Mouse (Mus musculus) forebrain, embryonic 16.5 days (tissue): Measurements from ENCODE around the gene Snf8. TPM values are rescaled to one million over a fixed set of nuclear protein-coding genes. Genes with fewer than 3 reads are reported as not detected.

ENCODE experiments used
- ATAC-seq: fragments of 200-750 bp; cut with Nextera tagmentation; 2 replicates; pipeline ENCODE4 v1.8.0; 2017; ENCODE audit warnings: mild to moderate bottlenecking, moderate library complexity
- H3K27ac ChIP-seq: fragments of 300-500 bp; sonication (generic); 2 replicates; pipeline ENCODE4 v1.5.1; 2014; ENCODE audit warnings: low read length, control low read depth
- H3K27me3 ChIP-seq: fragments of 300-500 bp; sonication (generic); replicated peaks from 2 replicates; pipeline ENCODE4 v1.6.1; 2014; ENCODE audit warnings: low read length; ENCODE audit not compliant: control insufficient read depth, insufficient read depth
- H3K36me3 ChIP-seq: fragments of 300-500 bp; sonication (generic); 2 replicates; pipeline ENCODE4 v1.6.1; 2014; ENCODE audit not compliant: control insufficient read depth, insufficient read depth
- H3K4me1 ChIP-seq: fragments of 300-500 bp; sonication (generic); replicated peaks from 2 replicates; pipeline ENCODE4 v1.6.1; 2014; ENCODE audit warnings: low read length; ENCODE audit not compliant: control insufficient read depth, insufficient read depth
- H3K4me2 ChIP-seq: fragments of 300-500 bp; sonication (generic); 2 replicates; pipeline ENCODE4 v1.6.1; 2014; ENCODE audit warnings: mild to moderate bottlenecking, low read length, control low read depth
- H3K4me3 ChIP-seq: fragments of 300-500 bp; sonication (generic); replicated peaks from 2 replicates; pipeline ENCODE4 v1.5.1; 2014; ENCODE audit warnings: mild to moderate bottlenecking, low read length, control low read depth
- H3K9ac ChIP-seq: fragments of 300-500 bp; sonication (generic); replicated peaks from 2 replicates; pipeline ENCODE4 v1.6.1; 2014; ENCODE audit warnings: low read depth, low read length, control low read depth
- H3K9me3 ChIP-seq: fragments of 300-500 bp; sonication (generic); 2 replicates; pipeline ENCODE4 v1.6.1; 2016; ENCODE audit warnings: low read length; ENCODE audit not compliant: control insufficient read depth
- WGBS: fragments of 180-500 bp; shearing (Covaris S2); extraction: QIAGEN DNeasy Blood & Tissue Kit; methylation state at CpG from one replicate; pipeline ENCODE4 v1.1.7; 2014; 5-methylcytosine and 5-hydroxymethylcytosine counted together
- polyA plus RNA-seq: library from polyadenylated mRNA; unstranded; fragments of >200 nt; fragmentation: Nextera tagmentation; extraction: Ambion mirVana; gene quantifications from 2 replicates; pipeline ENCODE4 v1.2.1, GENCODE M21; 2015

Snf8 gene
- polyA plus RNA-seq, 1 experiment from 2014 or later: 129 TPM

DNA sequence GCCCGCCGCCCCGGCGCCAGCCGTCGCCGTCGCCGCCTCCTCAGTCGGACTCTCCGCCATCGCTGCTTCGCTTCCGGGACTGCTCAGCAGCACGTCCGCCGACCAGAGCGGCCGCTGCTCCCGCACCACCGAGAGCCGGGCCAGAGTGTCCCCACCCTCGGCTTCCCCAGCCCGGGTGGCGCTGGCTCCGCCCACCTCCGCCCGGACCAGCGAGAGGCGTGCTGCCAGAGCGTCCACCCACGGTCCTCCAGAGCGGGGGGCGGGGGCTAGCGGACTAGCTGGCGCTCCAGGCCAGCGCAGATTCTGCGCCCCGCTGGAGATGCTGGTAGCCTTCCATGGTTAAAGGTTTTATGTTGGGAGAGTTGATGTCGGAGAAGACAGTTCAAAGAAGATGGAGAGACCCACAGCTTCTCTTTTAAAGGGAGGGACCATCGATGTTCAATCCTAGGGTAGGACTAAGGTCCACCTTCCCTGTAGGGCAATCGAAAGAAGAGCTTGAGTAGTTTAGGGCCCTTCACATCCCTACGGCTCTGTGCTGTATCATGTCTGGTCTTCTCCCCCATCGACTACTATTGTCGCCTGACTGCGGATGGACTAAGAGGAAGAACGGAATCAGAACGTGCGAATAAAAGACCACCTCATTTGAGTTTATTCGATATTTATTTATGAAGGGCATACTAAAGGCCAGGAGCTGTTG lies 30.7 kb downstream of the Snf8 start, which contains the start of gene Ube2z:
Gene Ube2z (minus strand): TSS at position 174 of the 697 bp plus-strand sequence.
- Histone ChIP-seq H3K36me3 (peaks cover 7% of the 10 kb centered on the region), H3K9me3 (no peaks in the 10 kb centered on the region), H3K4me3 (peak within 1 kb of the TSS; percentile 69), H3K4me2 (peak within 1 kb of the TSS; percentile 95), H3K27me3 (no peaks in the 10 kb centered on the region), H3K27ac (peak within 1 kb of the TSS; percentile 81), H3K9ac (peak within 1 kb of the TSS; percentile 83), H3K4me1 (peaks cover 25% of the 10 kb centered on the region)
- WGBS: 7% methylated on average over 30 of the region's 50 CpGs
- ATAC-seq: peak; percentile 99

DNA sequence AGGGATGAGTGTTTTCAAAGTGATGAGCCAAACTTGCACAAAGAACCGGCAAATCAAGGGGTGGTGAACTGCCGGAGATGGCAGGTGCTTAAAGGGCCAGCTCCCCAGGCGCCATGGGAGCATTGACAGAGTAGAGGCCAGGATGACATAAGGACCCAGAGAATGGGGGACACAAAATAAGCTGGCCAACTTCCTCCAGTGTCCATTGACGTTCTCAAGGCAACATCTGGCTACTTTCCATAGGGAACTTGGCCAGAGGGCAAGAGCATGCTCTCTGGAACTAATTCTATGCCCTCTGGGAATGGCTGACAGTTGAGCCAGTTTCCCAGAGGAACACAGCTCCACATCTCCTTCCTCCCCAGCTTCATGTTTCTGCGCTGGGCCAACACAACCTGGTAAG lies 33.5 kb downstream of the Snf8 start:
- ATAC-seq: no peak
- Histone ChIP-seq H3K4me3 (no peak overlapping the region), H3K9me3 (no peaks in the 10 kb centered on the region), H3K4me1 (peaks cover 16% of the 10 kb centered on the region), H3K4me2 (no peak overlapping the region), H3K36me3 (peaks cover 4% of the 10 kb centered on the region; the same call in 1 of the 2 replicates), H3K9ac (no peak overlapping the region), H3K27ac (no peak overlapping the region), H3K27me3 (no peaks in the 10 kb centered on the region)
- WGBS: 73% methylated on average over 5 of the region's 5 CpGs

DNA sequence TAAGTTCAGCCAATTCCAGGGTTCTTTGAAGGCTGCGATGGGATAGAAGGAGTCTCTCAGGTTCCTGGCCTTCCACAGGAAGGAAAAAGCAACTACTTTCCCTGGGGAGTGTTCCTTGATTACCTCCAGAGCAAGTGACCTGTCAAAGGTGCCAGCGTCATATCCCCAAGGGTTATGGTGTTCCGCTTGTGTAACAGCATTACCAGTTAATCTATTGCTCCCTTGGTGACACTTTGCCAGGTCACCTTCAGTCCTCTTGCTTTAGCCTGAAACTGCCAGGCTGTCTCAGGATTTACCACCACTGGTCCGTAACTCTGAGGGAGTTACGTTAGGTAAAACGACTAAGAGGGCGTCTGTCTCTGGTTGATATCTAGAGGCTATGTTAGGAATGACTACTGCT lies 35.7 kb downstream of the Snf8 start:
- 93% methylated on average over 7 of the region's 7 CpGs for WGBS
- ATAC-seq: no peak

DNA sequence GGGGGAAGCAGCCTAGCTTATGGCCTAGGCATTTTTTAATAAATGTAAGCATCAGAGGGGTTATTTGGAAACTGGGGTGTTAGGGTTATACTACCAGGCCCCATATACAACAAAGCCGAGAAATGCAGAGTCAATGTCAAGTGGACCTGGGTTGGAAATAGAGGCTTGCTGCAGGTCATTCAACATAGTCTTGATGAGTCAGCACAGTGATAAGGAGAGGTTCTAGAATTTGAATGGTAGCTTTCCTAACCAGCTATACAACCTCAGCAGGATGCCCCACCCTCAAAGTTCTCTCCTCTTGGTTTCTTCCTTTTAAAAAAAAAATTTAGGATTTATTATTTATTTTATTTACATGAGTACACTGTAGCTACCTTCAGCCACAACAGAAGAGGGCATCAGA lies 36.3 kb downstream of the Snf8 start:
- H3K4me3 ChIP-seq: no peak overlapping the region
- no peak for ATAC-seq
- no peak overlapping the region for H3K4me2 ChIP-seq

More for the DNA sequence above, 35.7 kb downstream of the Snf8 start:
- Histone ChIP-seq H3K27me3 (no peaks in the 10 kb centered on the region), H3K4me2 (no peak overlapping the region), H3K9me3 (no peaks in the 10 kb centered on the region), H3K4me3 (no peak overlapping the region), H3K4me1 (peaks cover 17% of the 10 kb centered on the region), H3K36me3 (peaks cover 4% of the 10 kb centered on the region; the same call in 1 of the 2 replicates), H3K9ac (no peak overlapping the region), H3K27ac (no peak overlapping the region)

DNA sequence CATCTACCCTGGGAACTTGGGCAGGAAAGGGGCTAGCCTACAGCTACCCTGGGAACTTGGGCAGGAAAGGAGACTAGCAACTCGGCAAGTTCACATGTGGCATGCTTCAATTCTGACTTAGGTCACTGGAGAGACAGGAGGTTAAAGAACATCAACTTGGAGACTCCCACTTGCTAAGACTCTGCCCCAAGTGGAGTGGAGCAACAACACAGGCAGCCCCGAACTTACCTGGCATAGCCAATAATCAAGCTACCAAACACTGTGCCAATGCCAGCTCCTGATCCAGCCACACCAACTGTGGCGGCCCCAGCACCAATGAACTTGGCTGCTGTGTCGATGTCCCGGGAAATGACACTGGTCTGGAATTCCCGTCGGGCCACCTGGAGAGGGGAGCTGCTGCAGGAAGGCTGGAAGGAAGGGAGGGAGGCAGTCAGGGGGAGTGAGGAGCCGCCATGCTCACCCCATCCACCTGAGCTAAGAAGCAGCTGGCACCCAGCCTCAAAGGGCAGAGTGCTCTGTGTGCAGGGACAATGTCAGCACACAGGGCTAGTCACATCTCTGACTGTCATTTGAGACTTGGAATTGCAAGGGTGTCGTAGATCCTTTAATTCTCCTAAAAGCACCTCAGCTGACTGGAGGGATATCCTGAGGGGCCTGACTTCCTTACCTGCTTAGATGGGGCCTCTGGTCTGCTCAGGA lies 38.8 kb downstream of the Snf8 start:
- Histone ChIP-seq H3K9ac (no peak overlapping the region), H3K9me3 (no peaks in the 10 kb centered on the region), H3K36me3 (peaks cover 4% of the 10 kb centered on the region; the same call in 1 of the 2 replicates), H3K27ac (no peak overlapping the region), H3K4me3 (no peak overlapping the region), H3K4me2 (no peak overlapping the region), H3K27me3 (no peaks in the 10 kb centered on the region), H3K4me1 (peaks cover 17% of the 10 kb centered on the region)
- no peak for ATAC-seq
- WGBS: 92% methylated on average over 9 of the region's 9 CpGs

More for the DNA sequence above, 36.3 kb downstream of the Snf8 start:
- H3K9me3 ChIP-seq: no peaks in the 10 kb centered on the region
- no peak overlapping the region for H3K9ac ChIP-seq
- no peaks in the 10 kb centered on the region for H3K27me3 ChIP-seq
- peaks cover 13% of the 10 kb centered on the region for H3K4me1 ChIP-seq
- H3K36me3 ChIP-seq: peaks cover 4% of the 10 kb centered on the region; the same call in 1 of the 2 replicates
- WGBS: 97% methylated on average over 1 of the region's 1 CpGs
- no peak overlapping the region for H3K27ac ChIP-seq

DNA sequence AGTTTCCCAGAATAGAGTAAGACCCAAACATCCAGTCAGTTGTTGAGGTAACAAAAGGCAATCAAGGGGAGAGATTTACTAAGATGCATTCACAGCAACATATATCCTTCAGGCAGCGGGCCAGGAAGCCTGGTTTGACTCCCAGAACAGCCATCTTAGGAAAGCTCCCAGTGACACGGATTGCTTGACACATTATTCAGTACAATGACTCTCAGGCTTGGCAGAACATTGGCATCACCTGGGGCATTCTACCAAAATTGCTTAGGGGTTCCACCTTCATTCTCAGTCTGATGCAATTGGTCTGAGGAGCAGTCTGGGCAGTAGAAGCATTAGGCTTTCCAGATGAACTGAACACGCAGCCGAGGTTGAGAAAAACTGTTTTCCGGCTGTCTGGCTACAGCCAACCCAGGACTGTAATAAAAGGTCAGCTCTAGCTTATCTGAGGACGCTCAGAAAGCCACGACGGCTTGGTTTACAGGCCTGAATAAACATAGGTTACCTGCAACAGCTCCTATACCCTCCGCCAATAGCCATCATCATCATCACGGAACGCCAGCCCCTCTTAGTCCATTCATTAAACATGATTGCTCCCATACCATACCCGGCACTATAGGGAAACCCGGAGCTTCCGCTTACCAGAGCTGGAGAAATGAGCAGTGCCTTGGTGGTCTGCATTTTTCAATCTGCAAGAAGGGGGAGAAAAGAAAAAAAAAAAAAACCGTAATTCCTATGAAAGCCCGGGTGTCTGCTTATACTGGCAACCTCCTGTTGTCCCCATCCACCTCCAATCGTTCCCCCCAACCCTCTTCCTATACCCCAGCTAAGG lies 39.9 kb downstream of the Snf8 start:
- Histone ChIP-seq H3K4me1 (peaks cover 17% of the 10 kb centered on the region), H3K27ac (peak overlapping the region; percentile 71)
- 27% methylated on average over 17 of the region's 17 CpGs for whole genome bisulfite sequencing

DNA sequence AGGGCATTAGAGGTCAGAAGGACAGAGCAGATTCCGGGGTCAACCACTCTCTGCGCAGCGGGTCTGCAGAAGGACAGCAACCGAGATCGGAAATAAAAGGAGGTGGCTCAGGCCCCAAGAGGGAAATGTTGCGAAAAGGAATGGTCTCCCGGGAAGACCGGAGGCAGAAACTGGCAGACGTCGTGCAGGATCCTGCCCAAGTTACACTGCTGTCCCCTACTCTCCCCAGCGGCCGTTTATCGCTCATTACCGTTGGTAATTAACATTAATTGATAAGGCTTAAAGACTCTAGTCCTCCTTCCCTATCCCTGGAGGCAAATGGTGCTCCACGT lies 40.5 kb downstream of the Snf8 start:
- 0% methylated on average over 15 of the region's 15 CpGs for WGBS
- Histone ChIP-seq H3K4me1 (peaks cover 17% of the 10 kb centered on the region), H3K27ac (peak overlapping the region; percentile 71), H3K36me3 (peaks cover 4% of the 10 kb centered on the region; the same call in 1 of the 2 replicates), H3K4me2 (peak overlapping the region; percentile 79), H3K9me3 (no peaks in the 10 kb centered on the region), H3K9ac (peak overlapping the region; percentile 79), H3K27me3 (no peaks in the 10 kb centered on the region), H3K4me3 (peak overlapping the region; percentile 87)
- ATAC-seq: no peak

More for the DNA sequence above, 39.9 kb downstream of the Snf8 start:
- Histone ChIP-seq H3K4me2 (peak overlapping the region; percentile 79), H3K36me3 (peaks cover 4% of the 10 kb centered on the region; the same call in 1 of the 2 replicates), H3K4me3 (peak overlapping the region; percentile 87), H3K9me3 (no peaks in the 10 kb centered on the region), H3K27me3 (no peaks in the 10 kb centered on the region), H3K9ac (peak overlapping the region; percentile 79)
- ATAC-seq: no peak

DNA sequence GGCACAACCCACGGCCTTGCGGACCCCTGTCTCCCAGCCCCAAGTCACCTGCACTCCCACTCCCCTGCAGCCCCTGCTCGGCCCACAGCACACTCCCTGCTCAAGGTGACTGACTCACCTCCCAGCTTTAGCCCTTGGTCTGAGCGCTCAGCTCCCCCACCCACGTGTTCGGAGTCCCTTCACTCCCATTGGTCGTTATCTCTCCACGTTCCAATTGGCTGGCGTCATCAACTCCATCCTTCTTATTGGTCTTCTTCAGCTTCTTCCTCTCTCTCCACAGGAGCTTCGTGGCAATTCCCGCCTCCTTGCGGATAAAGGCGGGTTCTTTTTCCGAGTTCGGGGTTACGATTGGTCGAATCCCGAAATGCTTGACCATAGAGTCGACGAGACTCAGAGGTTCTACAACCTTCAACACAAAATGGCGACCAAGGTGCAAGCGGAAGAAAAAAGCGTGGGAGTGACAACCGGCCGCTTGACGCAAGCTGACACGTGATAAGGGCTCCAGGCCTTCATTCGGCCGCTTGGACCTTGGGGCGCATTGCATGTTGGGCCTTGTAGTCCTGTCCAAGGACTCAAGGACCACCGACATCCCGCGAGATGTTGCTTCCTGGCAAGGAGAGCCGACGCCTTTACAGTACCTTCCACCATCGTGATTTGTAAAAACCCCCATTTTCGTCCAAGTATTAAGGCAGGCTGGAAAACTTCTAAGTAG lies 41.0 kb downstream of the Snf8 start, which contains the start of gene Atp5g1:
Gene Atp5g1 (minus strand): TSS at position 162 of the 712 bp plus-strand sequence.
- H3K27me3 ChIP-seq: no peaks in the 10 kb centered on the region
- no peaks in the 10 kb centered on the region for H3K9me3 ChIP-seq
- H3K36me3 ChIP-seq: peaks cover 3% of the 10 kb centered on the region; the same call in 1 of the 2 replicates
- H3K9ac ChIP-seq: peak within 1 kb of the TSS; percentile 79
- peaks cover 17% of the 10 kb centered on the region for H3K4me1 ChIP-seq
- ATAC-seq: peak; percentile 96
- peak within 1 kb of the TSS; percentile 85 for H3K27ac ChIP-seq
- WGBS: under 1% methylated on average over 37 of the region's 37 CpGs
- H3K4me2 ChIP-seq: peak within 1 kb of the TSS; percentile 79
- H3K4me3 ChIP-seq: peak within 1 kb of the TSS; percentile 87
